Mouse (Mus musculus): ENCODE data around the gene Ankrd36. TPM values are rescaled to one million over a fixed set of nuclear protein-coding genes. Genes with fewer than 3 reads are reported as not detected.

Gene Ankrd36
- total RNA-seq, 2 experiments from 2014 or later: not detected

- peak; percentile 29 to 50 for DNase-seq
- intact Hi-C loops (cut with DNase I): loop anchor here (5.0 kb wide), 1 partner anchor 170 kb away; no protein-coding TSS in a partner anchor
Measured at GRCm38 (mm10) chr11:5716938-5717705, 147.6 kb downstream of the Ankrd36 start.

GRCm38 (mm10) chr11:5718611-5719354, 149.3 kb downstream of the Ankrd36 start:
- DNase-seq: no peak
- intact Hi-C loops (cut with DNase I): loop anchor here (5.0 kb wide), 1 partner anchor 169 kb away; no protein-coding TSS in a partner anchor

GRCm38 (mm10) chr11:5729582-5729981, 160.1 kb downstream of the Ankrd36 start:
- intact Hi-C loops (cut with DNase I): no loop called here
- no peak for DNase-seq

- no peak for DNase-seq
- intact Hi-C loops (cut with DNase I): no loop called here
Measured at GRCm38 (mm10) chr11:5732401-5732800, 162.9 kb downstream of the Ankrd36 start.

DNA sequence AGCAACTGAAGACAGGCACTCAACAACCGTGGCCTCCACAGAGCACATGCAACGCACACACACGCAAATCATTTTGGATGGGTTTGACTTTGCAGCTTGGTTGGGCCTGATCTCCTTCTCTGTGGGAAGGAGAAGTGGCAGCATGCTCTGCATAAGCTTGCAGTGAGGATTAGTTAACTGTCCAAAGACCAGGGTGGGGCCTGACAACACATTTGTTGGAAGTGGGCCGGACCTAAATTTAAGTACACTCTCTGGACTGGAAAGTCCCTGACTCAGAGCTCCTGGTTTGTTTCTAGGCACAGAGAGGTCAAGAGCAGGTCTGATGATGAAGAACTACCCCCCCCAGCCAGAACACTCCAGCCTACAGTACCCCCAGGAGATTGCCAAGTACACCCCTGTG, 164.8 kb downstream of the Ankrd36 start:
- DNase-seq: no peak

DNA sequence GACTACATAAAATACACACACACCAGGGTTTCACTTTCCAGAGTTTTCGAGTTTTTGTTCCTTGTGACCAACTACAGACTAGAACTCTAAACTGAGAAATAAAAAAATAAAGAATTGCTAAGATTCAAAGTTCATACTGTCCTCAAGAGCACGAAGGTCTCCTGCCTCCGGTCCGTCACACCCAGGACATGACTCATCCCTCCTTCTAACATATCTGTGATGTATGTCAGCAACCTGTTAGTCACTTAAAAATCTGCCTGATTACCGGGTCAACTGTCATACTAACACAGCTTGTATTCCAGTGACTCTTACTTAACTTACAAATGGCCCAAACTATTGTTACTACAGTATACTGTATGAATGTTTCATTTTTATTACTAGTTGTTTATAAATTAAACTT, 167.7 kb downstream of the Ankrd36 start:
- intact Hi-C loops (cut with DNase I): no loop called here

More for the DNA sequence above, 164.8 kb downstream of the Ankrd36 start:
- intact Hi-C loops (cut with DNase I): no loop called here

More for the DNA sequence above, 167.7 kb downstream of the Ankrd36 start:
- DNase-seq: no peak

Other genes with a start within 250 kb of the Ankrd36 start
- gene Znrf3, start 124.8 kb upstream of the Ankrd36 start, total RNA-seq (2021): 10 to 100 TPM; 10.4 to 12.6 TPM
- gene Xbp1, start 49.0 kb upstream of the Ankrd36 start, total RNA-seq (2021): 10 to 100 TPM; 50.8 to 65.3 TPM
- 10 to 100 TPM; 17.6 to 20.5 TPM for gene Ccdc117, start 27.5 kb upstream of the Ankrd36 start, total RNA-seq (2021)
- gene Mrps24, start 146.0 kb downstream of the Ankrd36 start, total RNA-seq (2021): 100 to 1,000 TPM; 129 to 130 TPM
- gene Urgcp, start 192.7 kb downstream of the Ankrd36 start, total RNA-seq (2021): 10 to 100 TPM; 55.6 to 66.5 TPM
- 10 to 100 TPM; 27.3 to 30.5 TPM for gene Dbnl, start 218.8 kb downstream of the Ankrd36 start, total RNA-seq (2021)
- 100 to 1,000 TPM; 796 to 815 TPM for gene Pgam2, start 234.0 kb downstream of the Ankrd36 start, total RNA-seq (2021)